Mouse (Mus musculus) gastrocnemius, adult 2 months (tissue): ENCODE data around the gene Mvd. TPM values are rescaled to one million over a fixed set of nuclear protein-coding genes. Genes with fewer than 3 reads are reported as not detected.

Source experiments
- DNase-seq: peaks from one replicate; pipeline ENCODE4 v3.0.0; 2022
- H3K27ac ChIP-seq: fragments of 200-600 bp; 2 replicates; pipeline ENCODE4 v1.8.1; 2022; ENCODE audit warnings: mild to moderate bottlenecking
- H3K4me3 ChIP-seq: fragments of 200-600 bp; 2 replicates; pipeline ENCODE4 v1.8.1; 2022; ENCODE audit warnings: mild to moderate bottlenecking, moderate library complexity
- CTCF ChIP-seq: fragments of 200-600 bp; IDR thresholded peaks from 2 replicates; pipeline ENCODE4 v1.8.1; 2022; ENCODE audit warnings: antibody characterized with exemption, mild to moderate bottlenecking, moderate library complexity
- intact Hi-C: fragments of 180-260 bp; cut with DNase I; formaldehyde crosslinking; loops from one replicate; pipeline ENCODE4 v1.15.1; 2025
- total RNA-seq, 2 experiments: library from RNA; stranded (reverse); gene quantifications; 2 replicates each; pipeline ENCODE4 v1.2.3; 2021

Mvd gene
- total RNA-seq, 2 experiments from 2014 or later, result 5.1 to 6.4 TPM

GRCm38 (mm10) chr8:122445203-122445602 is 2.0 kb upstream of the Mvd start:
- peak; percentile 3; the same call in 1 of the 2 replicates for TF ChIP-seq CTCF
- no peak overlapping the region; the same call in 1 of the 2 replicates for H3K4me3 ChIP-seq
- no peak for DNase-seq
- H3K27ac ChIP-seq, result peak overlapping the region; percentile 94; the same call in 1 of the 2 replicates
- intact Hi-C loops, result no loop called here

DNA sequence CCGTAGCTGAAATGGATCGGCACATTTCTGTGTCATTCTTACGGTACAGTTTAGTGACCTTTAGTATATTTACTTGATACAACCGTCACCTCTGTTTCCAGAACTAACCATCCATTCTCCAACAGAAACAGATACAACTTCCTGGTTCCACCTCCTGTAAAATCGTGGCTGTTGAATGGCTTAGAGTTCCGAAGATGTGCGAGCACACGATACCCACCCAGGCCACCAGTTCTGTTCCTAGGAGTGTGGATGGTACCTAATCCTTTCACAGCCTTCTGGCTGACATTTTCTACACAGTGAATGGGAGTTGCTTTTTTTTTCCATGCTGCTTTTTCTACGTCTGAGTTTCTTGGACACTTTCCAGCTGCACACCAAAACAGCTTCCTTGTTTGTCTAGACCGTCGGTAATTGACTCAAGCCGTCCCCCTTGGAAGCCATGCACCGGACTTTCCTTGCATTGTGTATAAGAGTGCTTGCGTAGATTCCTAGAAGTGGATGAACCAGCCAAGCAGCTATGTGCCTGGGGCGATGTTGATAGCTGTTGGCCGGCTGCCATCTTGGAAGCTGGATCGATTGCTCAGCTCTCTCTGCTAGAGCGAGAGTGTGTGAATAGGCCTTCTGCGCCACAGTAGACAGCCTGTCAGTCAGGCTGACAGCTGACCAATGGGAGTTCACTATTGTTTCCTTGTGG is 981 bp upstream of the Mvd start:
- peak; percentile 93 for DNase-seq
- no peak for TF ChIP-seq CTCF
- intact Hi-C loops, result loop anchor here (5.0 kb wide), 1 partner anchor 172 kb away; no protein-coding TSS in a partner anchor
- Histone ChIP-seq H3K4me3 (peak overlapping the region; percentile 82), H3K27ac (peak overlapping the region; percentile 94)

- intact Hi-C loops, result loop anchor here (5.0 kb wide), 1 partner anchor 170 kb away; no protein-coding TSS in a partner anchor
- no peak for TF ChIP-seq CTCF
- peak overlapping the region; percentile 94 for H3K27ac ChIP-seq
- H3K4me3 ChIP-seq, result peak overlapping the region; percentile 82
- no peak for DNase-seq
Measured at GRCm38 (mm10) chr8:122442781-122443180, 441 bp downstream of the Mvd start.

DNA sequence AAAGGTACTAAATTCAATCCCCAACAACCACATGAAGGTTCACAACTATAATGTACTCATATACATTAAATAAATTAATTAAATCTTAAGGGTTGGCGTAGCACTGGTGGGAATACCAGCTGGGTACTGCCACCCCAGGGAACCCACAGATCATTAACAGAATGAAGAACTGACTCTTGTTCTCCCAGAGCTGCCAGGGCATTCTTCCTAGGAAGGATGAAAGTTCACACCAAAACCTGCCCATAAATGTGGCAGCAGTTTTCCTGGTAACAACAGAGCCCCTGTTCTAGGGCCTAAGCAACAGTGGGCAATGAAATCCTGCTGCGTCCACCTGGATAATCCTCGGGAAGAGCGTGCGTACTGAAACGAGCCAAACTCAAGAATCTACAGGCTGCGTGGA is 866 bp downstream of the Mvd start:
- intact Hi-C loops, result loop anchor here (5.0 kb wide), 1 partner anchor 170 kb away; no protein-coding TSS in a partner anchor
- Histone ChIP-seq H3K4me3 (peak overlapping the region; percentile 82), H3K27ac (peak overlapping the region; percentile 94; the same call in 1 of the 2 replicates)
- TF ChIP-seq CTCF, result no peak
- no peak for DNase-seq

DNA sequence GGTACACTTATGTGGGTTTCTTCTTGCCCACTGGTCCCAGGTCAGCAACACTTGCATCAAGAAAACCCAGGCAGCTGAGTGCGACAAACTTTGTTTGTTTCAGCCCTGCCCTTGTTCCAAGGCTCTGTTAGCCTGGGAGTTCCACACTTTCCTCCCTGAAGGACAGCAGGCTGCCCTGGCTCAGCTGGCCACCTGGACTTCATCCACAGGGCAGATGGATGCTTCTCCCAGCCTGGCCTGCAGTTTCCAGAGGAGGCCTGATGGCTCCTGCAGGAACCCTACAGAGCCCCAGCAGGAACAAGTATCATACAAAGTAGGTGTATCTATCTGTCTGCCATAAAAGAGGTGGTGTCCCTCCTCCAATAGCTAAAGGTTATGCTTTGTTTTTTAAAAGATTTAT is 1.9 kb downstream of the Mvd start:
- Histone ChIP-seq H3K4me3 (no peak overlapping the region), H3K27ac (no peak overlapping the region)
- intact Hi-C loops, result loop anchor here (5.0 kb wide), 1 partner anchor 169 kb away; no protein-coding TSS in a partner anchor
- TF ChIP-seq CTCF, result no peak
- DNase-seq, result no peak

- intact Hi-C loops, result no loop called here
- H3K27ac ChIP-seq, result no peak overlapping the region
- H3K4me3 ChIP-seq, result no peak overlapping the region
- no peak for TF ChIP-seq CTCF
- DNase-seq, result no peak
Measured at GRCm38 (mm10) chr8:122439336-122439735, 3.9 kb downstream of the Mvd start.

GRCm38 (mm10) chr8:122437708-122438331 is 5.4 kb downstream of the Mvd start:
- intact Hi-C loops, result no loop called here
- DNase-seq, result no peak
- no peak overlapping the region for H3K27ac ChIP-seq

GRCm38 (mm10) chr8:122436586-122437125 is 6.6 kb downstream of the Mvd start:
- TF ChIP-seq CTCF, result no peak
- Histone ChIP-seq H3K27ac (no peak overlapping the region), H3K4me3 (no peak overlapping the region)
- intact Hi-C loops, result no loop called here
- DNase-seq, result no peak

More at GRCm38 (mm10) chr8:122437708-122438331, 5.4 kb downstream of the Mvd start:
- H3K4me3 ChIP-seq, result no peak overlapping the region
- no peak for TF ChIP-seq CTCF

- intact Hi-C loops, result no loop called here
- H3K27ac ChIP-seq, result no peak overlapping the region
- no peak for DNase-seq
- TF ChIP-seq CTCF, result no peak
- H3K4me3 ChIP-seq, result no peak overlapping the region
Measured at GRCm38 (mm10) chr8:122436146-122436545, 7.1 kb downstream of the Mvd start.

DNA sequence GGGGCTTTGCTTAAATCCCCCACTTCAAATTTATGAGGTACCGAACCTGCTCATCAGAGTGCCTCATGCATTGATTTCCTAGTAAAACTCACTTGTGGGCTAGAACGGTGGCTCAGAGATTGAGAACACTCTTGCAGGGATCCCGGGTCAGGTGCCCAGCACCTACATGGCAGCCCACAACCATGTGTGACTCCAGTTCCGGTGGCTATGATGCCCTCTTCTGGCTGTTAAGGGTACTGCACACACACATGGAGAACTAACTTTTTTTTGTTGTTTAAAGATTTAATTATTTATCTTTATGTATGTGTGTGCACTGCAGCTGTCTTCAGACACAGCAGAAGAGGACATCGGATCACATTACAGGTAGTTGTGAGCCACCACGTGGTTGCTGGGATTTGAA is 7.8 kb downstream of the Mvd start:
- H3K4me3 ChIP-seq, result no peak overlapping the region
- DNase-seq, result no peak
- intact Hi-C loops, result no loop called here
- peak; percentile 54 for TF ChIP-seq CTCF
- H3K27ac ChIP-seq, result no peak overlapping the region

DNA sequence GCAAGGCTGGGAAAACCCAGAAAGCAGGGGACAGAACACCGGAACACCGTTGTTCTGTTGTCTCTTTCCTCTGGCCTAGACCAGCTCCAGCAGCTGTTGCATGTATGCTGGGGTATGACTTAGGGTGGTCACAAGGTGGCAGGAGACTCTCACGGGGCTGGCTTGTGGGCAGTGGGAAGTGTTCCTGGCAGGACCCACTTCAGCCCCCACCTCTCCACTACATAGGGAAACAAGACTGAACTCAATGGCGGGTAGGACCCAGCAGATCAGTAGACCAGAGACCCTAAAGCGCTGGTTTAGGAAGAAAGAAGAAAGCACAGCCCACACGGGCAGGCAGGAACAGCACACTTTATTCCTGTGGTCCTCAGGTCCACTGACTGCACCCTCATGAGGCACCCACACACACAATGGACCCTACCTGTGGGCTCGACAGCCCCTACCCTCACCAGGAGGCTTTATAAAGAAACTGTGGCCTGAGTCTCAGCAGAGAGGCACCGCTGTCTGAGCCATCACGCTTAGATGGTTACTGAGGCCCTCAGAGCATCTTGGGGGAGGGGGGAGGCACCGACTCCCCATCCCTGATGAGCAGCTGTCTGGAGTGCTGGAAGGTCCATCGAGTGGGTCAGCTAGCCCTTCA is 9.8 kb downstream of the Mvd start:
- no peak for DNase-seq
- intact Hi-C loops, result no loop called here
- peak; percentile 21; the same call in 1 of the 2 replicates for TF ChIP-seq CTCF
- peak overlapping the region; percentile 85 for H3K27ac ChIP-seq
- peak overlapping the region; percentile 85 for H3K4me3 ChIP-seq

- H3K4me3 ChIP-seq, result peak within 1 kb of the TSS; percentile 85
- TF ChIP-seq CTCF, result no peak
- peak within 1 kb of the TSS; percentile 85 for H3K27ac ChIP-seq
- DNase-seq, result peak; percentile 83
- intact Hi-C loops, result no loop called here
Measured at GRCm38 (mm10) chr8:122432443-122433268, 10.6 kb downstream of the Mvd start, which contains the start of gene Cyba. TSS of gene Cyba (minus strand) at chr8:122432930.
